Mouse (Mus musculus) embryonic facial prominence, embryonic 15.5 days (tissue): ENCODE results near the gene Nt5c3b. TPM values are rescaled to one million over a fixed set of nuclear protein-coding genes. Genes with fewer than 3 reads are reported as not detected.
A peak's percentile ranks its signal among the peaks of the same experiment; 100 is the strongest.

ENCODE experiments used
- ATAC-seq: fragments of 200-750 bp; cut with Nextera tagmentation; 2 replicates; pipeline ENCODE4 v1.8.0; 2017; ENCODE audit warnings: low read depth, moderate TSS enrichment; ENCODE audit not compliant: insufficient number of reproducible peaks, low FRiP score, low TSS enrichment
- H3K27ac ChIP-seq: fragments of 300-500 bp; sonication (generic); replicated peaks from 2 replicates; pipeline ENCODE4 v1.5.1; 2015; ENCODE audit warnings: mild to moderate bottlenecking, inconsistent platforms
- H3K27me3 ChIP-seq: fragments of 300-500 bp; sonication (generic); 2 replicates; pipeline ENCODE4 v1.6.1; 2015; ENCODE audit warnings: inconsistent platforms
- H3K36me3 ChIP-seq: fragments of 300-500 bp; sonication (generic); 2 replicates; pipeline ENCODE4 v1.6.1; 2015; ENCODE audit warnings: mild to moderate bottlenecking, inconsistent platforms
- H3K4me1 ChIP-seq: fragments of 300-500 bp; sonication (generic); 2 replicates; pipeline ENCODE4 v1.6.1; 2015; ENCODE audit warnings: inconsistent platforms
- H3K4me2 ChIP-seq: fragments of 300-500 bp; sonication (generic); replicated peaks from 2 replicates; pipeline ENCODE4 v1.6.1; 2015; ENCODE audit warnings: mild to moderate bottlenecking, inconsistent platforms
- H3K4me3 ChIP-seq: fragments of 300-500 bp; sonication (generic); replicated peaks from 2 replicates; pipeline ENCODE4 v1.5.1; 2015; ENCODE audit warnings: mild to moderate bottlenecking, inconsistent platforms
- H3K9ac ChIP-seq: fragments of 300-500 bp; sonication (generic); 2 replicates; pipeline ENCODE4 v1.6.1; 2015; ENCODE audit warnings: inconsistent platforms
- H3K9me3 ChIP-seq: fragments of 300-500 bp; sonication (generic); replicated peaks from 2 replicates; pipeline ENCODE4 v1.6.1; 2016; ENCODE audit warnings: inconsistent platforms
- WGBS: fragments of 180-500 bp; shearing (Covaris S2); methylation state at CpG from one replicate; pipeline ENCODE4 v1.1.7; 2015; 5-methylcytosine and 5-hydroxymethylcytosine counted together
- polyA plus RNA-seq: library from polyadenylated mRNA; unstranded; fragments of >200 nt; fragmentation: Nextera tagmentation; extraction: Ambion mirVana; gene quantifications from 2 replicates; pipeline ENCODE4 v1.2.1, GENCODE M21; 2015

Nt5c3b gene
- polyA plus RNA-seq, 1 experiment from 2014 or later, result 134 TPM

DNA sequence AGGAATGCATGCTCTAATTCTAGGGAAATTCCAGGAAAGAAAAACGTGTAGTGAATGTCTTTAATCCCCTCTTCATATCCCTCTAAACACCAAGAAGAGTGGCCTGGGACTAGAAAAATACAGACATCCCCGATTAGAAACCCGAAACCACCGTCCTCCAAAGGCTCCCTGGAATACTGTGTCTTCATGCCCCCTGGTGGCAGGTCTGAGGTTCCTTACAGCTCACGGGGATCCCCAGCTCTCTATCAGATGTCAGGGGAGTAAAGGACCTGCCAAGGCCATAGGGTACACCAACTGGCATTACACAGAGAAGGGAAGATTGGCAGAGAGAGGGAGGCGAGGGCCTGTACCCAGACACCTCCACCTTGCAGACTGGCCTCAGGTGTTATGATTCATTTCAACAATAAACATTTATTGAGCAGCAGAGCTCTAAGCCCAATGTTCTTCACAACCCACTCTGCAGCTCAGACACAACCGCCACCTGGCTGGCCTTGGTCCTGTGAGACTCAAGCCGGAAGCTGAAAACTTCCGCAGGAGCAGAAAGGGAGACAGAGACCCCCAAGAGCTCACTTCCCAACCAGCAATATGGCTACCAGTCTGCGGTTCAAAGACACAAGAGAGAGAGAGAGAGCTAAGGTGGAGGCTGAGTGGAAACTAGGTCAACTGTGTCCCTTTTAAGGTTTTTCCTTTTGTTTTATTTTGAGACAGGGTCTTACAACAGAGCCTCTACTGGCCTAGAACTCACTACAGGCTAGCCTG is 33.4 kb downstream of the Nt5c3b start:
- Histone ChIP-seq H3K4me1 (peaks cover 39% of the 10 kb centered on the region), H3K27me3 (no peaks in the 10 kb centered on the region), H3K4me2 (no peak overlapping the region), H3K9ac (no peak overlapping the region), H3K9me3 (no peaks in the 10 kb centered on the region), H3K36me3 (peaks cover 20% of the 10 kb centered on the region), H3K4me3 (no peak overlapping the region), H3K27ac (0 out of 2 replicates have a peak overlapping the region, but pooled peaks have one; percentile 17)
- no peak for ATAC-seq
- 36% methylated on average over 10 of the region's 10 CpGs for WGBS

GRCm38 (mm10) chr11:100406995-100407705 is 34.5 kb downstream of the Nt5c3b start:
- H3K9me3 ChIP-seq, result no peaks in the 10 kb centered on the region
- H3K4me2 ChIP-seq, result no peak overlapping the region
- H3K27ac ChIP-seq, result peak overlapping the region; percentile 63
- ATAC-seq, result no peak
- H3K27me3 ChIP-seq, result no peaks in the 10 kb centered on the region
- 71% methylated on average over 5 of the region's 5 CpGs for WGBS
- H3K9ac ChIP-seq, result no peak overlapping the region
- H3K36me3 ChIP-seq, result peaks cover 20% of the 10 kb centered on the region
- no peak overlapping the region for H3K4me3 ChIP-seq
- H3K4me1 ChIP-seq, result peaks cover 34% of the 10 kb centered on the region

DNA sequence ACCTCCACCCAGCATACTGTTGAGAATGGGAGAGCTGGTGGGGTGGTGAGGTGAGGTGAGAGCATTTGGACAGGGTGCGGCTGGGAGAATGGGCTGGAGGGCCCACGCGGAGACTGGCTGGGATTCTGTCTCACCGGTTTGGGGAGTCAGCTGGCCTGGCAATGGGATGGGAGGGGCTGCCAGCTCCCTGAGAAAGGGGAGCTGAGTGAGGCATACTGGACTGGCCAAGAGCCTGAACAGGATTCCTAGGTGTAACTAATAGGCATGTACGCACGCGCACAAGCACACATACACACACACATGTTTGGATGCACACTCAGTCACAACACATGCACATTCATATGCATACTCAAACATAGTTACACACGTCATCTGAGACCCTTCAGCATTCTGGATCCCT is 35.3 kb downstream of the Nt5c3b start:
- peak overlapping the region; percentile 63 for H3K27ac ChIP-seq
- ATAC-seq, result 0 out of 2 replicates have a peak, but pooled peaks have one; percentile 8
- no peaks in the 10 kb centered on the region for H3K9me3 ChIP-seq
- H3K4me1 ChIP-seq, result peaks cover 28% of the 10 kb centered on the region; the same call in 1 of the 2 replicates
- no peak overlapping the region for H3K4me3 ChIP-seq
- 68% methylated on average over 8 of the region's 8 CpGs for WGBS
- no peak overlapping the region for H3K4me2 ChIP-seq
- H3K9ac ChIP-seq, result no peak overlapping the region
- H3K36me3 ChIP-seq, result peaks cover 20% of the 10 kb centered on the region
- no peaks in the 10 kb centered on the region for H3K27me3 ChIP-seq

DNA sequence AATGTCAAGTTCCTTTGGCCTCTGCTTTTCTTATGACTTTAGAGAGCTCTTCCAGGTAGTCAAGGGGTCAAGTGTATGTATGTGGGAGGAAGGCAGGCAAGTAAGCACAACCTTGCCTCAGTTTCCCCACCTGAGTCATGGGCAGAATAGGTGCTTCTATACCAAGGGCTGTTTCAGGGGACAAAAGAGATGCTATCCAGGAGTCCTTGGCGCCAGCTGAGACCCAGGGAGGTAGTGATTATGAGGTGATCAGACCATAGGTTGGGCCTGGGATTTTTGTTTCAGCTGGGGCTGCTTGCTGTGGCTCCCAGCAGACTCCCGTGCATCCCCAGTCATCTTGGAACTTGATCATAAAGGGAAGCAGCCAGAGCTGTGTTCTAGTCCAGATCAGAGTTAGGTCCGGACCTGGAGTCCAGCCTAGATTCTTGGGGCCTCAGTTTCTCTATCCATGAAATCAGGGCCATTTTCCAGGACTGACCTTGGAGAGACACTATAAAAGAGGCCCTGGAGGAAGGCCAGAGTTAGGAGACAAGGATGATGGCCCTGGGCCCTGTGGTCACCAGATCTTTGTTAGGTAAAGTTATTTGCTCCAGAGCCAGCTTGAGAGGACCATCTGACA is 37.0 kb downstream of the Nt5c3b start:
- Histone ChIP-seq H3K9me3 (no peaks in the 10 kb centered on the region), H3K4me3 (no peak overlapping the region), H3K4me1 (peaks cover 36% of the 10 kb centered on the region), H3K4me2 (no peak overlapping the region), H3K27me3 (no peaks in the 10 kb centered on the region), H3K36me3 (peaks cover 15% of the 10 kb centered on the region), H3K27ac (no peak overlapping the region), H3K9ac (no peak overlapping the region)
- no peak for ATAC-seq
- WGBS, result 78% methylated on average over 3 of the region's 3 CpGs

GRCm38 (mm10) chr11:100403445-100404134 is 38.0 kb downstream of the Nt5c3b start:
- 77% methylated on average over 10 of the region's 10 CpGs for WGBS
- H3K36me3 ChIP-seq, result peaks cover 6% of the 10 kb centered on the region
- H3K9me3 ChIP-seq, result no peaks in the 10 kb centered on the region
- no peaks in the 10 kb centered on the region for H3K27me3 ChIP-seq
- H3K9ac ChIP-seq, result no peak overlapping the region
- no peak for ATAC-seq
- H3K4me3 ChIP-seq, result no peak overlapping the region
- peaks cover 46% of the 10 kb centered on the region for H3K4me1 ChIP-seq
- H3K27ac ChIP-seq, result peak overlapping the region; percentile 70; the same call in 1 of the 2 replicates
- no peak overlapping the region for H3K4me2 ChIP-seq

DNA sequence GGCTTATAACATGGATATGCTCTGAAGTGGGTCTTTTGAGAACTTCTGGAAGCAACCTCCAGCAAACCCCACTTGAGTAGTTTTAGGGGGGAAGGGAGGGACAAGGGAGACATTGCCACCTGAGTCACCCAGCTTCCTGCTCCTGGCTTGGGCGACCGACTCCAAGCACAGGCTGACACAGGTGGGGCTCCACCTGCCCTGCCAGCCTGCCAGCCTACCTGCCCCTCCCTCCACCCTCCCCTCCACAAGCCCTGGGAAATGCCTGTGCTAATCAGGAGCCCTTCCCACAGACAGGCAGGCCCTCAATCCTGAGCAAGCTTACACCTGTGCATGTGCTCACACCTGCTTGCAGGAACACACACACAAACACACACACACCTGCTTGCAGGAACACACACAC is 38.9 kb downstream of the Nt5c3b start:
- no peaks in the 10 kb centered on the region for H3K9me3 ChIP-seq
- H3K36me3 ChIP-seq, result no peaks in the 10 kb centered on the region
- peak overlapping the region; percentile 70 for H3K27ac ChIP-seq
- H3K4me2 ChIP-seq, result no peak overlapping the region
- 68% methylated on average over 2 of the region's 2 CpGs for WGBS
- no peaks in the 10 kb centered on the region for H3K27me3 ChIP-seq
- H3K9ac ChIP-seq, result no peak overlapping the region
- ATAC-seq, result no peak
- peaks cover 44% of the 10 kb centered on the region for H3K4me1 ChIP-seq
- no peak overlapping the region for H3K4me3 ChIP-seq

- Histone ChIP-seq H3K4me2 (no peak overlapping the region), H3K9me3 (no peaks in the 10 kb centered on the region), H3K27me3 (no peaks in the 10 kb centered on the region), H3K4me3 (no peak overlapping the region), H3K4me1 (peaks cover 44% of the 10 kb centered on the region), H3K36me3 (no peaks in the 10 kb centered on the region), H3K27ac (peak overlapping the region; percentile 70), H3K9ac (no peak overlapping the region)
- WGBS, result 24% methylated on average over 6 of the region's 6 CpGs
- ATAC-seq, result no peak
Measured at GRCm38 (mm10) chr11:100402240-100402639, 39.4 kb downstream of the Nt5c3b start.

- Histone ChIP-seq H3K9me3 (no peaks in the 10 kb centered on the region), H3K27me3 (no peaks in the 10 kb centered on the region), H3K4me3 (no peak overlapping the region), H3K9ac (no peak overlapping the region), H3K4me2 (no peak overlapping the region), H3K36me3 (no peaks in the 10 kb centered on the region), H3K27ac (no peak overlapping the region), H3K4me1 (peaks cover 51% of the 10 kb centered on the region)
- no peak for ATAC-seq
- 75% methylated on average over 6 of the region's 6 CpGs for WGBS
Measured at GRCm38 (mm10) chr11:100400842-100401241, 40.8 kb downstream of the Nt5c3b start.

GRCm38 (mm10) chr11:100399727-100400538 is 41.7 kb downstream of the Nt5c3b start:
- Histone ChIP-seq H3K36me3 (no peaks in the 10 kb centered on the region), H3K4me1 (peaks cover 59% of the 10 kb centered on the region), H3K9me3 (no peaks in the 10 kb centered on the region), H3K27me3 (no peaks in the 10 kb centered on the region), H3K4me3 (no peak overlapping the region), H3K4me2 (no peak overlapping the region), H3K27ac (peak overlapping the region; percentile 71; the same call in 1 of the 2 replicates), H3K9ac (no peak overlapping the region)
- 51% methylated on average over 12 of the region's 12 CpGs for WGBS
- ATAC-seq, result no peak

GRCm38 (mm10) chr11:100399320-100399719 is 42.3 kb downstream of the Nt5c3b start:
- no peaks in the 10 kb centered on the region for H3K36me3 ChIP-seq
- no peak for ATAC-seq
- no peak overlapping the region for H3K4me2 ChIP-seq
- H3K9ac ChIP-seq, result no peak overlapping the region
- H3K27me3 ChIP-seq, result no peaks in the 10 kb centered on the region
- H3K4me3 ChIP-seq, result no peak overlapping the region
- H3K9me3 ChIP-seq, result no peaks in the 10 kb centered on the region
- H3K27ac ChIP-seq, result peak overlapping the region; percentile 71; the same call in 1 of the 2 replicates
- H3K4me1 ChIP-seq, result peaks cover 65% of the 10 kb centered on the region
- 41% methylated on average over 9 of the region's 9 CpGs for WGBS
